Comparison of ENCODE assay signal across 8 mouse cellular contexts in the genomic region with DNA sequence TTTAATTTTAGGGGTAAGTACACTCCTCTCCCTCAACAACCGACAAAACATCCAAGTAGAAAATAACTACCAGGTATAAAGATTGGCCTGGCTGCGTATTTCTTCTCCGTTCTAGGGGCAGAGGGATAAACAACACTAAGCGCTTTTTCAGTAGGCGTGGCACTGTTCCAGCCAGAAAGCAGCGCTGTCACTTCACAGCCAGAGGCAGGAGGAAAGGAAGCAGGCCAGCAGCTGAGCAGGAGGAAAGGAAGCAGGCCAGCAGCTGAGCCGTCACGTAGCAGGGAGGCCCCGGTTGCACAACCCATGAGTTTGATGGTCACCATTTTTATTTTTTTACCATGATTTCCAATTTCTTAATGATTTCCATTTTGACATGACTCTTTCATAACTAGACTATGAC. TPM values are rescaled to one million over a fixed set of nuclear protein-coding genes. Genes with fewer than 3 reads are reported as not detected.
A peak's percentile ranks its signal among the peaks of the same experiment; 100 is the strongest.
DNase-seq lines count a peak whose midpoint lies in the region; ATAC-seq and TF ChIP-seq lines count a peak whose summit lies in the region.

No protein-coding gene starts in this region.

- H3K36me3 ChIP-seq in embryonic facial prominence, embryonic 15.5 days: peaks cover 41% of the 10 kb centered on the region
- peaks cover 29% of the 10 kb centered on the region for H3K36me3 ChIP-seq in heart, embryonic 12.5 days
- H3K36me3 ChIP-seq in kidney, embryonic 16.5 days (ENCODE audit: insufficient read depth, low read length): peaks cover 23% of the 10 kb centered on the region
- H3K36me3 ChIP-seq in liver, embryonic 14.5 days (replicated peaks; ENCODE audit: control insufficient read depth, insufficient read depth, low read depth): peaks cover 66% of the 10 kb centered on the region
- H3K36me3 ChIP-seq in neural tube, embryonic 13.5 days: peaks cover 38% of the 10 kb centered on the region

- peak; percentile 33 for DNase-seq in 3134 (ENCODE audit: extremely low read depth, insufficient read length, low spot score)
- DNase-seq in adrenal gland, adult 2 months: peak; percentile 78
- peak; percentile 76 to 83 (median 77) for DNase-seq in liver, embryonic 14.5 days (ENCODE audit: low read depth in 3 of 3, low spot score in 3 of 3)
- DNase-seq in testis, postnatal 10 days (ENCODE audit: low spot score): peak; percentile 70

- no peaks in the 10 kb centered on the region for H3K9me3 ChIP-seq in embryonic facial prominence, embryonic 15.5 days (replicated peaks)
- no peaks in the 10 kb centered on the region for H3K9me3 ChIP-seq in heart, embryonic 12.5 days (replicated peaks)
- no peaks in the 10 kb centered on the region for H3K9me3 ChIP-seq in kidney, embryonic 16.5 days (ENCODE audit: low read length)
- no peaks in the 10 kb centered on the region for H3K9me3 ChIP-seq in liver, embryonic 14.5 days (ENCODE audit: control insufficient read depth, low read length)
- H3K9me3 ChIP-seq in neural tube, embryonic 13.5 days: no peaks in the 10 kb centered on the region

- peak overlapping the region; percentile 97 for H3K27ac ChIP-seq in embryonic facial prominence, embryonic 15.5 days (replicated peaks)
- H3K27ac ChIP-seq in heart, embryonic 12.5 days (ENCODE audit: poor library complexity, severe bottlenecking): peak overlapping the region; percentile 99
- peak overlapping the region; percentile 99 for H3K27ac ChIP-seq in kidney, embryonic 16.5 days (ENCODE audit: low read length)
- peak overlapping the region; percentile 96 for H3K27ac ChIP-seq in liver, embryonic 14.5 days
- H3K27ac ChIP-seq in neural tube, embryonic 13.5 days (replicated peaks): peak overlapping the region; percentile 98

- WGBS in embryonic facial prominence, embryonic 15.5 days: 39% methylated on average over 9 of the region's 9 CpGs
- 20% methylated on average over 9 of the region's 9 CpGs for WGBS in heart, embryonic 12.5 days
- 45% methylated on average over 9 of the region's 9 CpGs for WGBS in kidney, embryonic 16.5 days
- WGBS in liver, embryonic 14.5 days (ENCODE audit: insufficient replicate concordance): 6% methylated on average over 9 of the region's 9 CpGs
- WGBS in neural tube, embryonic 13.5 days: 72% methylated on average over 9 of the region's 9 CpGs

- H3K4me2 ChIP-seq in embryonic facial prominence, embryonic 15.5 days (replicated peaks): peak overlapping the region; percentile 66; the same call in 1 of the 2 replicates
- H3K4me2 ChIP-seq in heart, embryonic 12.5 days: peak overlapping the region; percentile 67
- H3K4me2 ChIP-seq in kidney, embryonic 16.5 days (replicated peaks; ENCODE audit: low read depth, low read length): peak overlapping the region; percentile 84; the same call in 1 of the 2 replicates
- peak overlapping the region; percentile 74 for H3K4me2 ChIP-seq in liver, embryonic 14.5 days (ENCODE audit: low read depth)
- peak overlapping the region; percentile 65; the same call in 1 of the 2 replicates for H3K4me2 ChIP-seq in neural tube, embryonic 13.5 days

- peaks cover 40% of the 10 kb centered on the region for H3K4me1 ChIP-seq in embryonic facial prominence, embryonic 15.5 days
- peaks cover 38% of the 10 kb centered on the region for H3K4me1 ChIP-seq in heart, embryonic 12.5 days (replicated peaks)
- peaks cover 42% of the 10 kb centered on the region for H3K4me1 ChIP-seq in kidney, embryonic 16.5 days (ENCODE audit: insufficient read depth, low read length)
- peaks cover 34 to 44% of the 10 kb centered on the region in 2 experiments for H3K4me1 ChIP-seq in liver, embryonic 14.5 days (replicated peaks; ENCODE audit: control insufficient read depth in 2 of 2, insufficient read depth in 2 of 2, low read length in 1 of 2)
- H3K4me1 ChIP-seq in neural tube, embryonic 13.5 days (replicated peaks): peaks cover 41% of the 10 kb centered on the region

- no peak overlapping the region for H3K9ac ChIP-seq in embryonic facial prominence, embryonic 15.5 days
- H3K9ac ChIP-seq in heart, embryonic 12.5 days: no peak overlapping the region
- peak overlapping the region; percentile 82; the same call in 1 of the 2 replicates for H3K9ac ChIP-seq in kidney, embryonic 16.5 days (replicated peaks; ENCODE audit: low read length)
- H3K9ac ChIP-seq in liver, embryonic 14.5 days (replicated peaks): peak overlapping the region; percentile 85
- peak overlapping the region; percentile 79 for H3K9ac ChIP-seq in neural tube, embryonic 13.5 days

- peak; percentile 61 for TF ChIP-seq EP300 in liver, embryonic 14.5 days (IDR thresholded peaks at IDR 0.05; ENCODE audit: low read depth)

- 0 out of 2 replicates have a peak, but pooled peaks have one; percentile 21 for TF ChIP-seq CTCF in liver, embryonic 14.5 days (IDR thresholded peaks at IDR 0.05; ENCODE audit: low read depth)

- no peaks in the 10 kb centered on the region for H3K27me3 ChIP-seq in embryonic facial prominence, embryonic 15.5 days
- H3K27me3 ChIP-seq in heart, embryonic 12.5 days (replicated peaks): no peaks in the 10 kb centered on the region
- H3K27me3 ChIP-seq in kidney, embryonic 16.5 days (ENCODE audit: insufficient read depth, low read length): no peaks in the 10 kb centered on the region
- H3K27me3 ChIP-seq in liver, embryonic 14.5 days (ENCODE audit: control insufficient read depth, insufficient read depth, low read length): no peaks in the 10 kb centered on the region
- no peaks in the 10 kb centered on the region for H3K27me3 ChIP-seq in neural tube, embryonic 13.5 days

- H3K4me3 ChIP-seq in embryonic facial prominence, embryonic 15.5 days (replicated peaks): no peak overlapping the region
- H3K4me3 ChIP-seq in heart, embryonic 12.5 days: peak overlapping the region; percentile 91; the same call in 1 of the 2 replicates
- H3K4me3 ChIP-seq in kidney, embryonic 16.5 days (ENCODE audit: low read length): no peak overlapping the region
- peak overlapping the region; percentile 25 to 98; a peak in 3 of 4 replicates for H3K4me3 ChIP-seq in liver, embryonic 14.5 days (ENCODE audit: insufficient read depth in 1 of 2, low read depth in 2 of 2, low read length in 2 of 2)
- H3K4me3 ChIP-seq in neural tube, embryonic 13.5 days: no peak overlapping the region

- ATAC-seq in embryonic facial prominence, embryonic 15.5 days (ENCODE audit: insufficient number of reproducible peaks, low FRiP score, low TSS enrichment, low read depth): no peak
- peak; percentile 41 for ATAC-seq in heart, embryonic 12.5 days (ENCODE audit: insufficient number of reproducible peaks, low FRiP score)
- ATAC-seq in kidney, embryonic 16.5 days (ENCODE audit: low FRiP score, low TSS enrichment): no peak
- ATAC-seq in liver, embryonic 14.5 days (ENCODE audit: insufficient read depth): peak; percentile 37
- no peak for ATAC-seq in neural tube, embryonic 13.5 days (ENCODE audit: low read depth)

RNA-seq across cellular contexts. Expression of a gene that starts 1.6 kb away (rescaled TPM):
- total RNA-seq in adrenal gland, adult 2 months (2021): 100 to 1,000 TPM; 104 to 107 TPM
- polyA plus RNA-seq in adrenal gland, adult 2 months (2012; rRNA removed): 59.3 and 60.1 TPM in 2 replicates
- polyA plus RNA-seq in embryonic facial prominence, embryonic 15.5 days (2015; fragmentation: Nextera tagmentation; extraction: Ambion mirVana): 114 and 120 TPM in 2 replicates
- polyA plus RNA-seq in heart, embryonic 12.5 days (2016; fragmentation: Nextera tagmentation; extraction: Ambion mirVana): 155 and 159 TPM in 2 replicates
- 142 and 150 TPM in 2 replicates for polyA plus RNA-seq in kidney, embryonic 16.5 days (2015; fragmentation: Nextera tagmentation; extraction: Ambion mirVana)
- 120 and 138 TPM in 2 replicates for polyA plus RNA-seq in liver, embryonic 14.5 days (2012; rRNA removed)
- 252 and 281 TPM in 2 replicates for polyA plus RNA-seq in liver, embryonic 14.5 days (2014; fragmentation: Nextera tagmentation; extraction: Ambion mirVana)
- polyA plus RNA-seq in neural tube, embryonic 13.5 days (2015; fragmentation: Nextera tagmentation; extraction: Ambion mirVana): 153 and 154 TPM in 2 replicates

RNA-seq across cellular contexts. Expression of a gene that starts 10.8 kb away (rescaled TPM):
- total RNA-seq in adrenal gland, adult 2 months (2021): not detected
- polyA plus RNA-seq in adrenal gland, adult 2 months (2012; rRNA removed): not detected in 2 replicates
- polyA plus RNA-seq in embryonic facial prominence, embryonic 15.5 days (2015; fragmentation: Nextera tagmentation; extraction: Ambion mirVana): not detected in 2 replicates
- polyA plus RNA-seq in heart, embryonic 12.5 days (2016; fragmentation: Nextera tagmentation; extraction: Ambion mirVana): not detected in 2 replicates
- not detected in 2 replicates for polyA plus RNA-seq in kidney, embryonic 16.5 days (2015; fragmentation: Nextera tagmentation; extraction: Ambion mirVana)
- 0.35 TPM in 1 of 2 replicates, not detected in the other for polyA plus RNA-seq in liver, embryonic 14.5 days (2012; rRNA removed)
- not detected in 2 replicates for polyA plus RNA-seq in liver, embryonic 14.5 days (2014; fragmentation: Nextera tagmentation; extraction: Ambion mirVana)
- polyA plus RNA-seq in neural tube, embryonic 13.5 days (2015; fragmentation: Nextera tagmentation; extraction: Ambion mirVana): not detected in 2 replicates

RNA-seq across cellular contexts. Expression of a gene that starts 24.7 kb away (rescaled TPM):
- not detected for total RNA-seq in adrenal gland, adult 2 months (2021)
- 0.03 TPM in 1 of 2 replicates, not detected in the other for polyA plus RNA-seq in adrenal gland, adult 2 months (2012; rRNA removed)
- not detected in 2 replicates for polyA plus RNA-seq in embryonic facial prominence, embryonic 15.5 days (2015; fragmentation: Nextera tagmentation; extraction: Ambion mirVana)
- polyA plus RNA-seq in heart, embryonic 12.5 days (2016; fragmentation: Nextera tagmentation; extraction: Ambion mirVana): 0.17 TPM in 1 of 2 replicates, not detected in the other
- not detected in 2 replicates for polyA plus RNA-seq in kidney, embryonic 16.5 days (2015; fragmentation: Nextera tagmentation; extraction: Ambion mirVana)
- 0.02 and 0.03 TPM in 2 replicates for polyA plus RNA-seq in liver, embryonic 14.5 days (2012; rRNA removed)
- 0.03 and 0.33 TPM in 2 replicates for polyA plus RNA-seq in liver, embryonic 14.5 days (2014; fragmentation: Nextera tagmentation; extraction: Ambion mirVana)
- 0.17 TPM in 1 of 2 replicates, not detected in the other for polyA plus RNA-seq in neural tube, embryonic 13.5 days (2015; fragmentation: Nextera tagmentation; extraction: Ambion mirVana)

RNA-seq across cellular contexts. Expression of a gene that starts 39.7 kb away (rescaled TPM):
- total RNA-seq in adrenal gland, adult 2 months (2021): not detected
- not detected in 2 replicates for polyA plus RNA-seq in adrenal gland, adult 2 months (2012; rRNA removed)
- not detected in 2 replicates for polyA plus RNA-seq in embryonic facial prominence, embryonic 15.5 days (2015; fragmentation: Nextera tagmentation; extraction: Ambion mirVana)
- polyA plus RNA-seq in heart, embryonic 12.5 days (2016; fragmentation: Nextera tagmentation; extraction: Ambion mirVana): not detected in 2 replicates
- not detected in 2 replicates for polyA plus RNA-seq in kidney, embryonic 16.5 days (2015; fragmentation: Nextera tagmentation; extraction: Ambion mirVana)
- 0.02 TPM in 1 of 2 replicates, not detected in the other for polyA plus RNA-seq in liver, embryonic 14.5 days (2012; rRNA removed)
- 0.03 TPM in 1 of 2 replicates, not detected in the other for polyA plus RNA-seq in liver, embryonic 14.5 days (2014; fragmentation: Nextera tagmentation; extraction: Ambion mirVana)
- polyA plus RNA-seq in neural tube, embryonic 13.5 days (2015; fragmentation: Nextera tagmentation; extraction: Ambion mirVana): not detected in 2 replicates

RNA-seq across cellular contexts. Expression of a gene that starts 51.7 kb away (rescaled TPM):
- 10 to 100 TPM; 60.9 to 79.3 TPM for total RNA-seq in adrenal gland, adult 2 months (2021)
- polyA plus RNA-seq in adrenal gland, adult 2 months (2012; rRNA removed): 14.8 and 16.4 TPM in 2 replicates
- polyA plus RNA-seq in embryonic facial prominence, embryonic 15.5 days (2015; fragmentation: Nextera tagmentation; extraction: Ambion mirVana): 49.7 and 52.8 TPM in 2 replicates
- polyA plus RNA-seq in heart, embryonic 12.5 days (2016; fragmentation: Nextera tagmentation; extraction: Ambion mirVana): 45.3 and 46.4 TPM in 2 replicates
- 43.0 and 47.2 TPM in 2 replicates for polyA plus RNA-seq in kidney, embryonic 16.5 days (2015; fragmentation: Nextera tagmentation; extraction: Ambion mirVana)
- polyA plus RNA-seq in liver, embryonic 14.5 days (2012; rRNA removed): 21.7 and 40.3 TPM in 2 replicates
- 45.3 and 47.0 TPM in 2 replicates for polyA plus RNA-seq in liver, embryonic 14.5 days (2014; fragmentation: Nextera tagmentation; extraction: Ambion mirVana)
- 45.5 and 50.5 TPM in 2 replicates for polyA plus RNA-seq in neural tube, embryonic 13.5 days (2015; fragmentation: Nextera tagmentation; extraction: Ambion mirVana)

Comparison
In these comparisons a context has a peak if more than half of its experiments do, and no peak if none do; other contexts are left out.
1. ATAC-seq: peak in heart, embryonic 12.5 days (single experiment) and liver, embryonic 14.5 days (single experiment); none in embryonic facial prominence, embryonic 15.5 days (single experiment), kidney, embryonic 16.5 days (single experiment) and neural tube, embryonic 13.5 days (single experiment).
2. H3K4me3 ChIP-seq: peak in heart, embryonic 12.5 days (single experiment) and liver, embryonic 14.5 days (2 of 2); none in embryonic facial prominence, embryonic 15.5 days (single experiment), kidney, embryonic 16.5 days (single experiment) and neural tube, embryonic 13.5 days (single experiment).
3. H3K9ac ChIP-seq: peak in kidney, embryonic 16.5 days (single experiment), liver, embryonic 14.5 days (single experiment) and neural tube, embryonic 13.5 days (single experiment); none in embryonic facial prominence, embryonic 15.5 days (single experiment) and heart, embryonic 12.5 days (single experiment).
4. Peak in every context shown above with its lines, with median percentiles within 50 percentile points of each other: DNase-seq, H3K27ac ChIP-seq and H3K4me2 ChIP-seq.